Mouse (Mus musculus): ENCODE results near the gene Hoxd9. TPM values are rescaled to one million over a fixed set of nuclear protein-coding genes. Genes with fewer than 3 reads are reported as not detected.

The Hoxd9 gene
- total RNA-seq, 2 experiments from 2014 or later: not detected

- no peak for DNase-seq (ENCODE audit: extremely low spot score in 1 of 2, low spot score in 2 of 2)
- intact Hi-C loops (cut with DNase I): loop anchor here (5.0 to 10.0 kb wide), 3 partner anchors 432 to 720 kb away; no protein-coding TSS in a partner anchor
Observed at GRCm38 (mm10) chr2:74704999-74705466, 7.5 kb downstream of the Hoxd9 start.

- no peak for DNase-seq (ENCODE audit: extremely low spot score in 1 of 2, low spot score in 2 of 2)
- intact Hi-C loops (cut with DNase I): loop anchor here (10.0 kb wide), 1 partner anchor 719 kb away; no protein-coding TSS in a partner anchor
Observed at GRCm38 (mm10) chr2:74705467-74706089, 8.1 kb downstream of the Hoxd9 start.

- intact Hi-C loops (cut with DNase I): loop anchor here (10.0 kb wide), 1 partner anchor 718 kb away; no protein-coding TSS in a partner anchor
- no peak for DNase-seq (ENCODE audit: extremely low spot score in 1 of 2, low spot score in 2 of 2)
Observed at GRCm38 (mm10) chr2:74706393-74706960, 8.9 kb downstream of the Hoxd9 start.

GRCm38 (mm10) chr2:74707599-74707998 lies 10.1 kb downstream of the Hoxd9 start:
- no peak for DNase-seq (ENCODE audit: extremely low spot score in 1 of 2, low spot score in 2 of 2)
- intact Hi-C loops (cut with DNase I): loop anchor here (10.0 kb wide), 1 partner anchor 717 kb away; no protein-coding TSS in a partner anchor

- no peak for DNase-seq (ENCODE audit: extremely low spot score in 1 of 2, low spot score in 2 of 2)
- intact Hi-C loops (cut with DNase I): loop anchor here (10.0 kb wide), 1 partner anchor 716 kb away; no protein-coding TSS in a partner anchor
Observed at GRCm38 (mm10) chr2:74708676-74709075, 11.1 kb downstream of the Hoxd9 start.

GRCm38 (mm10) chr2:74709465-74710419 lies 12.2 kb downstream of the Hoxd9 start:
- intact Hi-C loops (cut with DNase I): loop anchor here (10.0 kb wide), 1 partner anchor 715 kb away; no protein-coding TSS in a partner anchor
- DNase-seq (ENCODE audit: extremely low spot score in 1 of 2, low spot score in 2 of 2): no peak

- no peak for DNase-seq (ENCODE audit: extremely low spot score in 1 of 2, low spot score in 2 of 2)
- intact Hi-C loops (cut with DNase I): no loop called here
Observed at GRCm38 (mm10) chr2:74710929-74711543, 13.5 kb downstream of the Hoxd9 start.

GRCm38 (mm10) chr2:74711721-74712621 lies 14.4 kb downstream of the Hoxd9 start, which contains the start of the genes Hoxd3 and Hoxd4:
Gene Hoxd3 (plus strand): TSS chr2:74711927.
Gene Hoxd4 (plus strand): TSS chr2:74711929.
- intact Hi-C loops (cut with DNase I): no loop called here

GRCm38 (mm10) chr2:74713239-74714150 lies 16.0 kb downstream of the Hoxd9 start:
- no peak for DNase-seq (ENCODE audit: extremely low spot score in 1 of 2, low spot score in 2 of 2)
- intact Hi-C loops (cut with DNase I): no loop called here

More at GRCm38 (mm10) chr2:74711721-74712621, 14.4 kb downstream of the Hoxd9 start, which contains the start of the genes Hoxd3 and Hoxd4:
- no peak for DNase-seq (ENCODE audit: extremely low spot score in 1 of 2, low spot score in 2 of 2)

- intact Hi-C loops (cut with DNase I): no loop called here
Observed at GRCm38 (mm10) chr2:74714156-74714789, 16.7 kb downstream of the Hoxd9 start.

GRCm38 (mm10) chr2:74714881-74715280 lies 17.4 kb downstream of the Hoxd9 start:
- intact Hi-C loops (cut with DNase I): loop anchor here (5.0 kb wide), 3 partner anchors 247 to 422 kb away; no protein-coding TSS in a partner anchor
- DNase-seq (ENCODE audit: extremely low spot score in 1 of 2, low spot score in 2 of 2): no peak

More at GRCm38 (mm10) chr2:74714156-74714789, 16.7 kb downstream of the Hoxd9 start:
- DNase-seq (ENCODE audit: extremely low spot score in 1 of 2, low spot score in 2 of 2): no peak

- peak; percentile 33 to 87 for DNase-seq (ENCODE audit: extremely low spot score in 1 of 2, low spot score in 2 of 2)
- intact Hi-C loops (cut with DNase I): loop anchor here (5.0 kb wide), 3 partner anchors 247 to 422 kb away; no protein-coding TSS in a partner anchor
Observed at GRCm38 (mm10) chr2:74715504-74716241, 18.1 kb downstream of the Hoxd9 start.

- intact Hi-C loops (cut with DNase I): no loop called here
- DNase-seq (ENCODE audit: extremely low spot score in 1 of 2, low spot score in 2 of 2): no peak
Observed at GRCm38 (mm10) chr2:74720384-74720783, 22.9 kb downstream of the Hoxd9 start.

- intact Hi-C loops (cut with DNase I): no loop called here
- DNase-seq (ENCODE audit: extremely low spot score in 1 of 2, low spot score in 2 of 2): no peak
Observed at GRCm38 (mm10) chr2:74720955-74721491, 23.5 kb downstream of the Hoxd9 start.

- intact Hi-C loops (cut with DNase I): no loop called here
Observed at GRCm38 (mm10) chr2:74721882-74722281, 24.4 kb downstream of the Hoxd9 start.

More at GRCm38 (mm10) chr2:74721882-74722281, 24.4 kb downstream of the Hoxd9 start:
- DNase-seq (ENCODE audit: extremely low spot score in 1 of 2, low spot score in 2 of 2): no peak

All from left cerebral cortex, postnatal 10 days (tissue).